Mouse (Mus musculus): Measurements from ENCODE around the gene Insr.
"Not testable (repeated sequence)": the region's sequence is repeated elsewhere in the genome, so short reads cannot be mapped to it uniquely, and the experiment has no call there.

Gene Insr

GRCm38 (mm10) chr8:3230118-3231060, 49.0 kb downstream of the Insr start:
- no peak for DNase-seq (ENCODE audit: low spot score)

GRCm38 (mm10) chr8:3227423-3227822, 52.0 kb downstream of the Insr start:
- no peak for DNase-seq (ENCODE audit: low spot score)

GRCm38 (mm10) chr8:3225731-3226130, 53.7 kb downstream of the Insr start:
- no peak for DNase-seq (ENCODE audit: low spot score)

GRCm38 (mm10) chr8:3225184-3225583, 54.2 kb downstream of the Insr start:
- DNase-seq (ENCODE audit: low spot score): no peak

GRCm38 (mm10) chr8:3222636-3222965, 56.8 kb downstream of the Insr start:
- no peak for DNase-seq (ENCODE audit: low spot score)

GRCm38 (mm10) chr8:3221960-3222635, 57.3 kb downstream of the Insr start:
- no peak for DNase-seq (ENCODE audit: low spot score)

- DNase-seq (ENCODE audit: low spot score): peak; percentile 61
Measured at GRCm38 (mm10) chr8:3221047-3221959, 58.1 kb downstream of the Insr start.

- no peak for DNase-seq (ENCODE audit: low spot score)
Measured at GRCm38 (mm10) chr8:3220502-3220901, 58.9 kb downstream of the Insr start.

- no peak for DNase-seq (ENCODE audit: low spot score)
Measured at GRCm38 (mm10) chr8:3219921-3220411, 59.5 kb downstream of the Insr start.

GRCm38 (mm10) chr8:3219266-3219665, 60.2 kb downstream of the Insr start:
- DNase-seq (ENCODE audit: low spot score): no peak

- DNase-seq (ENCODE audit: low spot score): no peak
Measured at GRCm38 (mm10) chr8:3216541-3217092, 62.8 kb downstream of the Insr start.

GRCm38 (mm10) chr8:3215561-3215960, 63.9 kb downstream of the Insr start:
- no peak for DNase-seq (ENCODE audit: low spot score)

- DNase-seq (ENCODE audit: low spot score): no peak
Measured at GRCm38 (mm10) chr8:3214601-3215000, 64.8 kb downstream of the Insr start.

GRCm38 (mm10) chr8:3211456-3211855, 68.0 kb downstream of the Insr start:
- no peak for DNase-seq (ENCODE audit: low spot score)

- DNase-seq (ENCODE audit: low spot score): no peak
Measured at GRCm38 (mm10) chr8:3209960-3210359, 69.5 kb downstream of the Insr start.

GRCm38 (mm10) chr8:3209268-3209667, 70.1 kb downstream of the Insr start:
- DNase-seq (ENCODE audit: low spot score): no peak

- DNase-seq (ENCODE audit: low spot score): no peak
Measured at GRCm38 (mm10) chr8:3208729-3209128, 70.7 kb downstream of the Insr start.

GRCm38 (mm10) chr8:3204758-3205443, 74.5 kb downstream of the Insr start:
- DNase-seq (ENCODE audit: low spot score): no peak

GRCm38 (mm10) chr8:3202792-3203191, 76.6 kb downstream of the Insr start:
- DNase-seq (ENCODE audit: low spot score): no peak

- DNase-seq (ENCODE audit: low spot score): not testable (repeated sequence)
Measured at GRCm38 (mm10) chr8:3194297-3194696, 85.1 kb downstream of the Insr start.

GRCm38 (mm10) chr8:3191006-3191405, 88.4 kb downstream of the Insr start:
- no peak for DNase-seq (ENCODE audit: low spot score)
